Mouse (Mus musculus) CD8-positive naive resting alpha-beta T cell, adult 57 days (primary cell): ENCODE data around the gene Ppp1r10. TPM values are rescaled to one million over a fixed set of nuclear protein-coding genes. Genes with fewer than 3 reads are reported as not detected.

Source experiments
- total RNA-seq: library from RNA; stranded (reverse); gene quantifications from one replicate; pipeline ENCODE4 v1.2.4, GENCODE M21; 2023

The Ppp1r10 gene
- total RNA-seq: 156 TPM

DNA sequence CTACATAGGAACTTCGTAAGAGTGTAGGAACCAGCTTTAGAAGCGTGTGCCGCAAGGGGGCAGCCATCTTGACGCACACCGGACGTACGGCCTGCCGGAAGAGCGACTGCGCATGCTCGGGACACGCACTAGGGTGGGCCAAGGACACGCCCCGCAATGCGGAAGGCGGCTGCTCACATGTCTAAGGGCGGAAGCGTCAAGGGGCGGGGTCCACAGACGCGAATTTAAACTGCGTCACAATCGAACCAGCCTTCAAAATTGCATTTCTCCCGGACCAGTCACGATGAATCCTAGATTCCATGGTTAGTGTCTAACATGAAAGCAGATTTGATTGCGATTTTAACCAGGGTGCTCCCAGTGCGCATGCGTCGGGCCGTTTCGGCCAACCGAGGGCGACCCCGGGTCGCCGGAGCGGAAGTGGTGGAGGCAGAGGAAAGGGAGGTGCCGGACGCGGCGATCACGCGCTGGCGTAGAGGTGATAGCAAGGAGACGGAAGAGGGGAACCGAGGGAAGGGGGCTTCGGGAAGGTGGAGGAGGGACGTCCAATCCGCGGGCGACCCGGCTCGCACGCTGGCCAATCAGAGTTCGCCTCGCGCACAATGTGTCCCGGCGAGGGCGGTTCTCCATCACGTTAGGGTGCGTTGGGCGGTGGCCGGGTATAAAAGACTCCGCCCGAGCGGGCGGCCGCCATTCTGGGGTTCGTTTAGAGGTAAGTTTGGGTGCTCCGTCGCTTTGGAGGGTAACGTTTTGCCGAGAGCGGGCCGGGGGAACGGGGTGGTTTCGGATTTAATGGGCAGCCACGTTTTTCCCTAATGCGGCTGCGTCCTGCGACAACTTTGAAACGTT is at the start of gene Ppp1r10, which contains the start of gene Mrps18b:
Ppp1r10 (plus strand) TSS at position 138 of the 846 bp plus-strand sequence.
Mrps18b (minus strand) TSS at position 93 of the 846 bp plus-strand sequence.

DNA sequence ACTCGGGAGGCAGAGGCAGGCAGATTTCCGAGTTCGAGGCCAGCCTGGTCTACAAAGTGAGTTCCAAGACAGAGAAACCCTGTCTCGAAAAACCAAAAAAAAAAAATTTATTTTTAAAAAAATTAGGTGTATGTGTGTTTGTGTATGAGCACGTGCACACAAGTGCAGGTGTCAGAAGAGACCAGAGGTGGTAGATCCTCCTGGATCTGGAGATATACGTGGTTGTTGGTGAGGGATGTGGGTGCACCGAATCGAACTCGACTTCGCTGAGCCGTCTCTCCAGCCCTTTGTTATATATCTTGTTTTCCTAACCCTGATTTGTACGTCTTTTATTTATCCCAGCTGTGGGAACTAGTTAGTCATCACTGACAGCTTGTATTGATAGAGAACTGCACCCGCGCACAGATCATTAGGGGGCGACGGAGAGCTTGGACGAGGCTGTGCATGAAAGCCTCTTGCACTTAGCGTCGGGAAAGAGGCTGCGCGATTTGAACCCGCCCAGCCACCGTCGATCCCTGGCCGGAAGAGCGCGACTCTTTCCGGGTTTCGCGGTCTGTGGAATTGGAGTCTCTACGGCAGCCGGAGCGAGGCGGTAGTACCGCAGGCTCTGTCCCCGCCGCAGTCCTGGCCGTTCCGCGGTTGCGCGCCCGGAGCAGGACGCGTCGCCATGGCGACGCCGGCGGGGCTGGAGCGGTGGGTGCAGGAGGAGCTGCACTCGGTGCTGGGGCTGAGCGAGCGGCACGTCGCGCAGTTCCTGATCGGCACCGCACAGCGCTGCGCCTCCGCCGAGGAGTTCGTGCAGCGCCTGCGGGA is 36.8 kb upstream of the Ppp1r10 start, which contains the start of gene Dhx16:
Dhx16 (plus strand) TSS at position 575 of the 813 bp plus-strand sequence.

GRCm38 (mm10) chr17:35896781-35897643 is 19.2 kb upstream of the Ppp1r10 start, which contains the start of gene 2310061I04Rik:
2310061I04Rik (minus strand) TSS chr17:35897431.

GRCm38 (mm10) chr17:35909919-35910369 is 6.3 kb upstream of the Ppp1r10 start, which contains the start of gene Atat1:
Atat1 (minus strand) TSS chr17:35910075.

DNA sequence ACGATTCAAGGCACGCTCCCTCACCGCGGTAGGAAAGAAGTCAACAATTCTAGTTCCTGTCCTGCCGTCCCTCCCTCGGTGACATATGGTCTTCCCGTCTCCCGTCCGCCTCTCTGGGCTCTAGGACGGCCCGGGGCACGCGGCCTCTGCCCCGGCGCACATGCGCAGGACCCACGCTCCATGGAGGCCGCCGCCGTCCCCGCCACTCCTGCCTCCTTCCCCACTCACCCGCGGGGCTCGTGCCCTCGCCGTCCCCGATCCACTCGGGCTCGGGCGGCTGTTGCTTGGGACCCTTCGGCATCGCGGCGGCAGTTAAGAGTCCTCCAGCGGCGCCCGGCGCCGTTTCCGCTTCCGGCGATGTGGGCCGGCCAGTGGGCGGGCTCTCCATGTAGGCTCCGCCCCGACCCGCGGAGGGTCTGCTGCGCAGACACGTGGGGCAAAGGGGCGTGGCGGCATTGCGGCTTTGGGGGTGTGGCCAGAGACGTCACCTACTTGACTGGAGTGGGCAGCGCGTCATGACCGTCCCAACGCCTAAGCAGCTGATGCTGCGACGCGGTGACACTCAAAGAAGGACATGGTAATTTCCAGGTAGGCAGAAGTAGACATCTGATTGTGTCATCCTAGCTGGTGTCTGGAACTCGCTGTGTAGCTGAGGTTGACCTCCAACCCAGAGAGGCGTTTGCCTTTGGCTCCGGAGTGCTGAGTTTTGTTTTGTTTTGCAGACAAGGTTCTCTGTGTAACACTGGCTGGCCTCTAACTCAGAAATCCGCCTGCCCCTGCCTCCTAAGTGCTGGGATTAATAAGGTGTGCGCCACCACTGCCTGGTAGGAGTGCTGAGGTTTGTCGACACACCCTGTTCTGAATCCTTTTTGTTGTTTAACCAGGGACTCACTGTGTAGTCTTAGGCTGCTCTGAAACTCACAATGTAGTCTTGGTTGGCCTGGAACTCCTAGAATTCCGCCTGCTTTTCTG is 53.5 kb downstream of the Ppp1r10 start, which contains the start of gene Abcf1:
Abcf1 (minus strand) TSS at position 344 of the 972 bp plus-strand sequence.

GRCm38 (mm10) chr17:35979401-35980362 is 63.4 kb downstream of the Ppp1r10 start, which contains the start of the genes Gnl1 and Prr3:
Gnl1 (plus strand) TSS chr17:35979851.
Prr3 (minus strand) TSS chr17:35980236.

Other genes with a start within 250 kb of the Ppp1r10 start
- gene Vars2, start 248.8 kb upstream of the Ppp1r10 start, total RNA-seq: 45.6 TPM
- 15.9 TPM for gene Gtf2h4, start 242.7 kb upstream of the Ppp1r10 start, total RNA-seq
- gene Ddr1, start 211.8 kb upstream of the Ppp1r10 start, total RNA-seq: 10.0 TPM
- 10.8 TPM for gene Ier3, start 94.8 kb upstream of the Ppp1r10 start, total RNA-seq
- 52.4 TPM for gene Flot1, start 93.2 kb upstream of the Ppp1r10 start, total RNA-seq
- 692 TPM for gene Tubb5, start 78.1 kb upstream of the Ppp1r10 start, total RNA-seq
- gene Mdc1, start 74.9 kb upstream of the Ppp1r10 start, total RNA-seq: 76.2 TPM
- 16.8 TPM for gene Nrm, start 55.1 kb upstream of the Ppp1r10 start, total RNA-seq
- gene Ppp1r18, start 50.8 kb upstream of the Ppp1r10 start, total RNA-seq: 239 TPM
- gene Dhx16, start 36.6 kb upstream of the Ppp1r10 start, total RNA-seq: 109 TPM
- 23.7 TPM for gene 2310061I04Rik, start 19.0 kb upstream of the Ppp1r10 start, total RNA-seq
- gene Atat1, start 6.4 kb upstream of the Ppp1r10 start, total RNA-seq: 8.6 TPM
- 67.6 TPM for gene Mrps18b, start within 50 bp of the Ppp1r10 start, total RNA-seq
- 116 TPM for gene Abcf1, start 53.3 kb downstream of the Ppp1r10 start, total RNA-seq
- gene Gnl1, start 63.4 kb downstream of the Ppp1r10 start, total RNA-seq: 51.7 TPM
- 47.3 TPM for gene Prr3, start 63.8 kb downstream of the Ppp1r10 start, total RNA-seq
- 22.1 TPM for gene H2-T24, start 104.1 kb downstream of the Ppp1r10 start, total RNA-seq
- 301 TPM for gene H2-T23, start 116.4 kb downstream of the Ppp1r10 start, total RNA-seq
- 184 TPM for gene H2-T22, start 126.3 kb downstream of the Ppp1r10 start, total RNA-seq
- 1.0 TPM for gene Gm6034, start 126.5 kb downstream of the Ppp1r10 start, total RNA-seq
- 81.8 TPM for gene Gm11127, start 141.9 kb downstream of the Ppp1r10 start, total RNA-seq
- gene Gm19684, start 205.2 kb downstream of the Ppp1r10 start, total RNA-seq: 9.5 TPM
- gene Gm7030, start 213.0 kb downstream of the Ppp1r10 start, total RNA-seq: 17.0 TPM